Mouse (Mus musculus) bone marrow, adult 2 months (tissue): ENCODE measurements around the gene Cldn3.

ENCODE experiments used
- CTCF ChIP-seq: fragments of 200-500 bp; IDR thresholded peaks from 2 replicates; pipeline ENCODE4 v1.5.1; 2011; ENCODE audit warnings: low read length, control low read depth; ENCODE audit not compliant: control insufficient read depth, insufficient read depth
- POLR2A ChIP-seq: fragments of 200-500 bp; IDR thresholded peaks from 2 replicates; pipeline ENCODE4 v1.6.1; 2011; ENCODE audit warnings: low read depth, mild to moderate bottlenecking, control low read depth, low read length, borderline replicate concordance; ENCODE audit not compliant: control insufficient read depth

- TF ChIP-seq CTCF (no peak), POLR2A (no peak)
These were observed 26.9 kb upstream of the Cldn3 start for GRCm38 (mm10) chr5:134959114-134959513.
